Mouse (Mus musculus): Measurements from ENCODE around the gene Cenpp.

DNA sequence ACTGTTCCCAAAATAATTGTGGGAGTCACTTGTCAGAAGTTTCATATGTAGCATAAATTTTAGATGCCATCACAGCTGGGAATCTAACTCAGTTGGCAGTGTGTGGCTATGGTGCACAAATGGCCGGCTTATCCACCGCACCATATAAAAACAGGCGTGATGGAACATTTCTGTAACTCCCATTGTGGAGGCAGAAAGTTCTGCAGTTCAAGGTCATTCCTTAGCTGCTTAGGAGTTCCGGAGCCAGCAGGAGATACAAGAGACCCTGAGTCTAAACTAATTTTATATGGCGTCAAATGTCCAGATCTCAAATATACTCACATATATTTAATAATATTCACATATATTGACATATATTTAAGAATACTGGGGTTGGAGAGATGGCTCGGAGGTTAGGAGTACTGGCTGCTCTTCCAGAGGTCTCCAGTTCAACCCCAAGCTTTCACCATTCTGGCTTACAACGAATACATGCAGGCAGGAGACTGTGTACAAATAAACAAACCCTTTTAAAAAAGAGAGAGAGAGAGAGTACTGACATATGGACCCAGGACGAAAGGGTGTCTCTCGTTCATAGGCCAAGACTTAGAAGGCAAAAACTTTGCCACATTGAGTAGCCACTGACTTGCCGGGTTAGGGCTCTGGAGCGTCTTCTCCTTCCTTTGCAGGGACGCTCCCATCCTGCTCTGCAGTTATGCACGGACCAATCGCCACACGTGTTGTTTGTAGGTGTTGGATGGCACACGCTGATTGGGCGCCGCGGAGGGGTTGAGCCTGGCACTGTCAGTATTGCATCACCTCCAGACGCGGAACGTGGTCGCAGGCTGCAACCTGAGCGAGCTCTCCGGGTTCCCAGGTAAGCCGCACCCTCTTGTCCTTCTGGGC is 29.0 kb upstream of the Cenpp start, which contains the start of gene Iars:
- TF ChIP-seq CTCF (IDR thresholded peaks at IDR 0.05; ENCODE audit: control insufficient read depth, insufficient read depth, insufficient replicate concordance, low read depth, low read length) (no peak), POLR2A (IDR thresholded peaks at IDR 0.05; ENCODE audit: control insufficient read depth, low read depth, low read length) (peak; percentile 93)
